Mouse (Mus musculus): ENCODE results near the gene Inpp4b.

The Inpp4b gene

DNA sequence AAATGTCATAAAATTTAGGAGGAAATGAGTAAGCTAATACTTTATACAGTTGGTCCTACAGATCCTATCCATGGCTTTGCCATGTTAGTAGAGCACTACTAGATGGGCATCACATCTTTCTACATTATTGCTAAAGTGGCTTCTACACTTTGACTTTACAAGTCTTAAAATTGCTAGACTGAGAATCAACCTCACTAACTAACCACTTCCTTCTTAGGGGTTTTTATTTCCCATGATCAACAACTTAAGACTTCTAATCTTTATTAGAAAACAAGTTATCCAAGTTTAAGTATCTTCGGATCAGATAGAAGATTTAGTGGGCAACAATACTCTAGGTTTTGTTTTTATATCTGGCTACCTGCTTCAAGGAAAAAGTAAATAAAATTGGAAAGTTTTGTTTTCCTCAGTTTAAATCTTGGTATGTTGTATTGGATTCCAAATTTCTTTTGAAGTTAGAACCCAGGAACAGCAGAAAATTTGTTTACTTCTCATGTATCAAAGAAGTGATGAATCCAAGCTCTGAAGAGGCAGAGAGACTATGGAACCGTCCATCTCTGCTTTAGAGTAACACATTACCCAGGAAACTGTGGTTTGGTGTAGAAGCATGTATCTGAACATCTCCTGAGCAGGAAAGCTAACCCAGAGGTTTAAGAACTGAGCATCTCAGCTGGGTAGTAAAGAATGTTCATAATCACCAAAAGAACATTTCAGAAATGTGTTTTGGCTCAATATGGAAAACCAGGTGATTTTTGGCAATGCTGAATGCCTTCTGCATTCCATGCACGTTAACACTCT, 361.4 kb downstream of the Inpp4b start:
- DNase-seq (ENCODE audit: low spot score in 2 of 2): peak in 1 of 2 experiments; percentile 1

DNA sequence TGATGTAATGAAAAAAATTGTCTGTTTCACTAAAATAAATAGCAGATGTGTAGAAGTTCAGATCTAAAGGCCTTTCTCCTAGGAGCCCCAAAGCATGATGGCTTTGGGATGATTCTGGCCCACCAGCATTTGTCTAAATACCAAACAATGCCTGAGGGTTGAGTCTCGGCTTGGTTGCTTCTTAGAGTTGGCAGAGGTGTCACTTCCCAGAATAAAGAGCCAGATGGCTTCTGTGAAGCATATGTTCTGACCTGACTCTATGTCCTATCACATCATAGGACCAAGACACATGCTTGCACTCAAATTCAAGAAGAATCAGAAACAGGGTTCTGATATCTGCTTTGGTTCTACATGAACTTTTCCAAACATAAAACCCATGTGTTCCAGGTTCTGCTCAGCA, 365.1 kb downstream of the Inpp4b start:
- DNase-seq (ENCODE audit: low spot score in 2 of 2): no peak

DNA sequence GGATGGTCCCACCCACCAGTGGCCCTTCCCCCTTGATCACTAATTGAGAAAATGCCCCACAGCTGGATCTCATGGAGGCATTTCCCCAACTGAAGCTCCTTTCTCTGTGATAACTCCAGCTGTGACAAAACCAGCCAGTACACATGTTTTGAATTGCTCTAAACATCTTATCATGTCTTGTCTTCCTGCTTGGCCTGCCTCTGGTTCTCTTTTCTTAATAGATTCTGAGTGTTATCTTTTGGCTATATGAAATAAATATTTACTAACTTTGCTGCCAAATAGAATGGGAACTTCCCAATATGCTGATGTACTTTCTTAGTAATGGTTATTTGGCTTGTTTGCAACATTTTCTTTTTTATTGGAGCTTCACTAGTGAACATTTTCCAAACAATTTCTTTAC, 389.0 kb downstream of the Inpp4b start:
- DNase-seq (ENCODE audit: low spot score in 2 of 2): no peak

DNA sequence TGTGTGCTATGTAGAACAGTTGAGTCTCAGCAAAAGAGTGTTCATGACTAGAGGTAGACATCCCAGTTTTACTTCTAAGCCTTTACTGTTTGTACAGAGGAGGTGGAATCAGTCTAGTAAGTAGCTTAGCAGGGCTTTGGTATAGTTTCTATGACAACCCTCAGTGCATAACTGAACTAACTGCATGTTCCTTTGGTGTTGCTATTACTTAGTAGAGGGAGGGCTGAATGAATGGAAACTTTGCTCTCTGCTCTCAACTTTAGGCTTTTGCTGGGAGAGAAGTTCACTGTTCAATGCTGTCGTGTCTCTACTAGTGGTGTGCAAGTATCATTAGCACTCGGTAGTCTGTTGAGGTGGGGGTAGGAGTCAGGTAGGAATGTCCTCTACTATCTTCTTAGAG, 393.3 kb downstream of the Inpp4b start:
- DNase-seq (ENCODE audit: low spot score in 2 of 2): no peak

DNA sequence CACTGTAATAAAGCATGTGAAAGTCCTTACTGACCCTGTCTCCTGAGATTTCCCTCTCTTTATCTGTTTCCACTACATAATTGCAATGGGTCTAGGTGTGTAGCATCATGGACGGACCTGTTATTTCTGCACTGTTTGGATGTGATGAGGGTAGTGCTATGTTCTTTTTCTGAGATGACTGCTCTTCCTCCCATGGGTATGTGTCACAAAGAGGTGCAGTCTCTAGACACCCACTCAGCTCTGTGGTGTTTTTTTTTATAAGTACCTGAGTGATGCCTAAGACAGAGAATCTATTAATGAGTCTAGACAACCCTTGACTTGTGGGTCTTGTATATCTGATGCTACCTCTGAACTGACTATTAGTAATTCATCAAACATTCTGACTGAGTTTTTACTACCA, 393.7 kb downstream of the Inpp4b start:
- no peak for DNase-seq (ENCODE audit: low spot score in 2 of 2)

DNA sequence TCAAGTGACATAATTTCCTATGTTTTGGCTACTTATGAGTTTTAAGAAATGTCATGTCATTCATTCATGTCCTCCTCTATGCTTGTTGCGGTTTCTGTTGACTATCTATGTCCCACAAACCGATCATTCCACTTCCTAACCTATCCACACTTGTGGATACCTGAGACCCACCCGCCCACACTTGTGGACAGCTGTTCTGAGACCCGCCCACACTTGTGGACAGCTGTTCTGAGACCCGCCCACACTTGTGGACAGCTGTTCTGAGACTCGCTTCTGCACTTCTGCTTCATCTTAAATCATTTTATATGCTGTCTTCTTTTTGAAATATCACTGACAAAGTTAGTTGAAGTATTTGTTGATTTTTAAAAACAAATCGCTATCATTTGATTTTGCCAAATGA, 400.2 kb downstream of the Inpp4b start:
- no peak for DNase-seq (ENCODE audit: low spot score in 2 of 2)

DNA sequence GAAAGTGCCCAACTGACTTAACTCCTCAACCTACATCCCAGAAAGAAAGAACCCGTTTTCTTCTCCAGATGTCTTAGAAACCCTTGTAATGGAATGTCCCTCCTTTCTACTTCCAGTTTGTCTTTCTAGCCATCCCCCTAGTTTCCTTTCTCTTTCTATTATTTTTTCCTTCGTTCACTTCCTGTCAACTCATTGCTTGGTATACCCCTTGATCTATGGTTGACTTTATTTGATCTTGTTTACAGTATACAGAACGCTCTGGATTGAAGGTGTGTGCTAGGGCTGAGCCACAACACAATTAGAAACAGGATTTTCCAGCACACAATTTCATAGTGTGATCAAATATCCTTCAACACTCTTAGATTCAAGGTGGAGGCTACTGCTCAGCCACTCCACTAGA, 400.7 kb downstream of the Inpp4b start:
- no peak for DNase-seq (ENCODE audit: low spot score in 2 of 2)

DNA sequence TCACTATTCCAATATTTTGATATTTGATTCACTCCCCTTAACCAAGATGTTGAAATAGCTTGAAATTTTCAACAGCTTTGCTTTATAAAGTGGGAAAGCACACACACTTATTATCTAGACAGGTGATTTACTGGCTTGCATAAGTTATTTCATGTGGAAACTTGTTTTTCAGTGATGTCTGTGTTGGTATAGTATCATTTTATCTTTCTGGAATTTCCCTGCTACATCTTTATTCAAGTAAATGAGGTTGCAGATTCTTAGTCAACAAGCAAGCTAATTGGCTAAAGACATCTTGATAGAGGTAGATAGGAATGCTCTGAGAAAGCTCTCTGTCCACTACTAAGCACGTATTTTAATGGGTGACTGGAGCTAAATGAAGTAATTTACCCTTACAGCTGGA, 403.1 kb downstream of the Inpp4b start:
- DNase-seq (ENCODE audit: low spot score in 2 of 2): no peak

DNA sequence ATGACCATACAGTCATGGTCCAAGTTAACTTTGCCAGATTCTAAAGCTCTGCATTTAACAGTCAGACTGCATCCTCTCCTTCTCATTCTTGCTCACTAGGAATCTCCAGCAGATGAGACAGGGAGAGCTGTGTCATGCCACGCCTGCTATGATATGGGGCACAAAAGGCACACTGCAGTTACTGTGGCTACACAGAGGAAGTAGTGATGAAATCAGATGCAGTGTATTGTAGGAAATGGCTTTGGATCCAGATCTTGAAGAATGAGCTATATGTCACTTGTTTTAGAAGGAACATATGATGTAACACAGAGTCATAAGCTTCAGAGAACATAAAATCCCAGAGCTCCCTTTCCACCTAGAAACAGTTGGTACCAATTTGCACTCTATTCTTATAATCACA, 408.8 kb downstream of the Inpp4b start:
- no peak for DNase-seq (ENCODE audit: low spot score in 2 of 2)

DNA sequence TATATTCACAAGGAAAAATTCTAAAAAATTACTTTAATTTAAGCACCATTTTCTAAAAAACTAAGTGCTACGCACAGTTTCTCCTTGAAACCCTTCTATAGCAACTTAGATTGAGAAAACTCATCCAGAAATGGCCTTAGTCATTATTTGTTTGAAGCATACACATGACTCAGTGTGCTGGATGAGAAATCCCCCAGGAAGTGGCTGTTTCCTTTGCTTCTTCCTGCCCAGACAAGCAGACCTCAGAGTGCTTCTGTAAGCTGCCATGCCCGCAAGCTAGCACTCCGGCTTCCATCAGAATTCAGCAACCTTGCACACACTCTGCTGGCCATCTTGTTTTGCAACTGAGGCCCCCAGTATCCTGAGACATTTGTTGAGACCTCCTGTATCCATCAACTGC, 414.3 kb downstream of the Inpp4b start:
- no peak for DNase-seq (ENCODE audit: low spot score in 2 of 2)

DNA sequence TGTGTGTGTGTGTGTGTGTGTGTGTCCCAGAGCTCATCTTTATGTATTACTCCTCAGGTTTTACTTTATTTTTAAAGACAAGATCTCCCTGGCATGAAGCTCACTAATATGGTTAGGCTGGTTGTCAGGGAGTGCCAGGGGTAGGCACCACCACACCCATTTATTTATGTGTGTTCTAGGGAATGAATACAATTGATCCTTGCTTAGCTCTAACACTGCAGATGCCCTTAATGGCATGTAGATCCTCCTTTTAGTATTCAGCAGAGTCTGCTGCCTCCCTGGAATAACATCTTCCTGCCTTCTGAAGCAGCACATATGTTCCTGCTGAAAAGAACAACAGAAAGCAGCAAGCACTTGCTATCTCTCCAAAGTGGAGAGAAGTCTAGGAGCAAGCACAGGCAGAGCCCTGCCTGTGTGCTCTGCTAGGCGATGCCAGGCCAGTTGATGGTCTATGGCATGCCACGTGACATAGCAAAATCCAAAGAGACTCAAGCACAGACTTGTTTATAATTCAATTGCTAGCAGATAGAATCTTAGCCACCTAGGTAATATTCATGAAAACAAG, 415.3 kb downstream of the Inpp4b start:
- no peak for DNase-seq (ENCODE audit: low spot score in 2 of 2)

DNA sequence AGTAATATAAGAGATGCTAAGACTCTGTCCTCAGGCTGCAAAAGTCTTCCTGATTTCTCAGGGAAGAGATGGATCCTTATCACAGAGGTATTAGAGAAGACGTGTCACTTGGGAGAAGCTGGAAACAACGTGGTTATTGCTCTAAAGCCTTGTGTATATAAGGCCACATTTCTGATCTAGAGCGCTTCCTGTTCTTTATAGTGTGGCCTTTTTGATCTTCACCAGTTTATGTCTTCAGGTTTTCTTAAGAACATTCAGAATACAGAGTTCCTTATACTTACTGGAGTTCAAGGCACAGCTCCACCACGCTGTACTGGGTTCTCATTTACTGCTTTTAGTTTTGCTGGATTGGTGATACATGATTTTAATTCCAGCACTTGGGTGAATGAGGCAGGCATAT, 419.1 kb downstream of the Inpp4b start:
- DNase-seq (ENCODE audit: low spot score in 2 of 2): no peak

DNA sequence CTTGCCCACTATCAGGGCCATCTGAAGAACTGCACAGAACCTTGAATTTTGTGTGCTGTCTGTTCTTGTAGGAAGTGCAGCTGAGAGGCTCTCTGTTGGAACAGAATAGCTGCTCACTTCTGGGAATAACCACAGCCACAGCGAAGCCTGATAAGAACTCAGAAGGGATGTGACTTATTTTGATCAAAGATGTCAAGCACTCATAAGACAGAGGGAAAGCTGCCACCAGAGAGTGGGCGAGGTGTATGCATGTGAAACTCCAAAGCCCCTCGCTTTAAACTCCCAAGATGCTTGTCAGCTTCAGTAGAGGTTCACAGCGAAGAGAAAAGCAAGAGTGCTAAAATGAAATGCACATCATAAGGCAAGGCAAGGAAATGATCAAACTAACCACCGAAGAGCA, 423.7 kb downstream of the Inpp4b start:
- no peak for DNase-seq (ENCODE audit: low spot score in 2 of 2)

DNA sequence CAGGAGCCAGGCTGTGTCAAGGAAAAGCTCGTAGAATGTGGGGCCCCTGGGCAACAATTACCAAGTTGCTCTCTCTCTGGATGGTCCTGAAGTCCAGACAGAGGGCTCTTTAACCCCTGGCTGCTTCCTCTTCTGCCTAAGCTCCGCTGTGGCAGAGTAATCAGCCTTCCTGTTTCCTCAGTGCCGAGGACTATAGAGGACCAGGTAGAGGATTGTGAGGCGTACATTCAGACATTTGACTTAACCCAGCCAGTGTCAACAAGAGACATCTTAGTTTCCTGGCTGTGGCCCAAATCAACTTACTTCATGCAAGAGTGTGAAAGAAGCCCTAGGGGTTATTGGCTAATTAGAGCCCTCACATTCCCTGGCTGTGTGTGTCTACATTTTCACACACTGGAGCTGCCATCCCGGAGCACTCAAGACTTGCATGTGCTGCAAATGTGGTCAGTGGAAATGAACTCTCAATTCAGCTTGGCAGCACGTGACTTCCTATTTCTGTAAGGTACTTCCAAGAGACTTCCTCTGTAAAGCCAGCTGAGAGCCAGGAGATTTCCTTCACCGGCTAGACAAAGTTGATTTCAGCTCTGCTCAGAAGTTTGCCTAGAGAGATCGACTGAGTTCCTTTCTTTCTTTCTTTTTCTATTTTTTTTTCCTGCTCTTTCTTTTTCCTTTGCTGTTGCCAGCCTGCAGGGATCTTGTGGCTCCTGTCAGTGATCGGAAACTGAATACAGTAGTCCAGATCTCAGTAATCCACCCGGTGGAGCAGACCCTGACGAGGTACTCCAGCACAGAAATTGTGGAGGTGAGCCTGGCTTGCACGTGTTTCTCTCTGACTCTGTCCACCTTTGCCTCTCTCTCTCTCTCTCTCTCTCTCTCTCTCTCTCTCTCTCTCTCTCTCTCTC, 425.3 kb downstream of the Inpp4b start:
- peak; percentile 23 to 29 for DNase-seq (ENCODE audit: low spot score in 2 of 2)

DNA sequence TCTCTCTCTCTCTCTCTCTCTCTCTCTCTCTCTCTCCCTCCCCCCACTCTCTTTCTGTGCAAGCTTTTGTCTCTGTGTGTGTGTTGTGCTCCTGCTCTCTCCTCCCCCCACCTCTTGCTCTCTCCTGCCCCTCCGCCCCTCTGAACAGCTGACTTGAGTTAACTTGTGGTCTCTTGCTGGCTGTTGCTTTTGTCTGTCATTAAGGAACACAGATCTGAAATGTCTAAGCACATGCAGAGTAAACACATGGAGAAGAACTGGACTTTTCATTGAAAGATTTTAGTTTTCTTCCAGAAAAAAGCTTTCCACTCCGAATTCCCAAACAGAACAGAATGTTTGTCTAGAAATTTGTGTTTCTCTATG, 425.9 kb downstream of the Inpp4b start:
- peak; percentile 38 for DNase-seq (ENCODE audit: low spot score in 2 of 2)

DNA sequence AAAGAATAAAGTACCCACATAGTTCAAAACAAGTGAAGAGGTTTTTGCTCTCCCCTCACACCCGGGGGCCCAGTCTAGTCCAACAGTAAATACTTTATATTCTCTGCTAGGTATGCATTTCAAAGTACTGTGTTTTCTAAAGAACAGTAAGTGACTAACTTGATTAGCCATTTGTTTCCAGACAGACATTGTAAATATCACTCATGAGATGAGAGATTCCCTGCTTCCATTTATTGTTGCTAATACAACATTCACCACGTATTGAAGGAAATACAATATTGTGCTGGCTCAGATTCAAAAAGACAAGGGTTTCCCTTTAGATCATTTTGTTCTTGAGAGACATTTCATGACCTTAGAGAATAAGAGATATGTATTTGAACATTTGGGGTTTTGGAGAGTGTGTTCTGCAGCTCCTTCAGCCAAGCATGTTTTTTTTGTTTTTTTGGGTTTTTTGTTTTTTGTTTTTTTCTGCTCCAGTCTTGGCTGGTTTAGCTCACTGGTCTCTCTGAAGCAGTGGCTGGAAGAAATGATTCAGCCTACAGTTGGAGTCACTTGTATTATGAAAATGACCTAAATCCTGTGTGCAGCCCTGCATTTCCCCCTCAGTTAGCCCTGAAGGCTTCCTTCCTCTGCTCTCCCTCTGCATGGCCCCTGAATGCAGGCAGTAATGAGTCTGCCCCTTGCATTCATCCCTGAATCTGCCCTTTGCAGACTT, 426.5 kb downstream of the Inpp4b start:
- DNase-seq (ENCODE audit: low spot score in 2 of 2): no peak

DNA sequence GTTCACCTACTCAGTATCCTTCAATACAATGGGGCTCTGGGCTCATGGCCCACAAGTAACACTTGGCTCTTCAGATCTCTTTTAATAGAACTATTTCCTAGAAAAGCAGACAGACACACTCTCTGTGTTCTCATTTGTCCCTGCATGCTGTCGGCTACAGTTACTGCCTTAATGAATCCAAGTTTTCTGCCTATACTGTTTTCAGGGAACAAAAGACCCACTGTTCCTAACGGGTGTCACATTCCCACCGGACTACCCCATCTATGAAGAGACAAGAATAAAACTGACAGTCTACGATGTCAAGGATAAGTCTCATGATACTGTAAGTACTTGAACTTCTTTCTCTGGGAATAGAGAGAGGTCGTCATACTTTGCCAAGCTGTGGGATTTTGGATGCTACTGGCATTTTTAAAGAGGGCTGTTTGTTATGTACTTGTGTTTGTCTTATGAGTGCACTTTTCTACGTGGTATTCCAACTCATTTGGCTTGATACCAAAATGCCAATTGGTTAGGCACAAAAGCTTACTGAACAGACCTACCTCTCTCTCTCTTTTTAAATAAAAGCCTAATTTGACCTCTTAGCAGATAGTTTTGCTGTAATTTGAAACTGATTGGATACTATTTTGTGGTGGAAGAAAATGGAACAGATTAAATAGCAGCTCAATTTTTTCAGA, 428.4 kb downstream of the Inpp4b start:
- DNase-seq (ENCODE audit: low spot score in 2 of 2): no peak

DNA sequence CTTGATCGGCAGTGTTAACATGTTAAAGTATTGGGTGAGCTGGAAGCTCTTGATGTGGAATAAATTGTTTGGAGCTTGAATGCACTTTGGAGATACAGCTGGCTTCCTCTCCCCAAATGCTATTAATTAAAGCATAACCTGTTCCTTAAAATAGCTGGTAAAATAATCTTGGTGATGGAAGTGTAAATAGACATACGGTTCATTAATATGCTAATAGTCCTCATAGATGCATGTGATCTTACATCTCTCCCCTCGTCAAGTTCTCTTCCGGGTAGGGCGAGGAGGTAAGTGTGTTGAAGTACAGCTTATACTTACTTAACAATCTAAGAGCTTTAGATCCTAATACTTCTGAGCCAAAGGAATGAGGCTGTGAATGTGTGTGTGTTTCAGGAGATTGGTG, 430.5 kb downstream of the Inpp4b start:
- DNase-seq (ENCODE audit: low spot score in 2 of 2): no peak

DNA sequence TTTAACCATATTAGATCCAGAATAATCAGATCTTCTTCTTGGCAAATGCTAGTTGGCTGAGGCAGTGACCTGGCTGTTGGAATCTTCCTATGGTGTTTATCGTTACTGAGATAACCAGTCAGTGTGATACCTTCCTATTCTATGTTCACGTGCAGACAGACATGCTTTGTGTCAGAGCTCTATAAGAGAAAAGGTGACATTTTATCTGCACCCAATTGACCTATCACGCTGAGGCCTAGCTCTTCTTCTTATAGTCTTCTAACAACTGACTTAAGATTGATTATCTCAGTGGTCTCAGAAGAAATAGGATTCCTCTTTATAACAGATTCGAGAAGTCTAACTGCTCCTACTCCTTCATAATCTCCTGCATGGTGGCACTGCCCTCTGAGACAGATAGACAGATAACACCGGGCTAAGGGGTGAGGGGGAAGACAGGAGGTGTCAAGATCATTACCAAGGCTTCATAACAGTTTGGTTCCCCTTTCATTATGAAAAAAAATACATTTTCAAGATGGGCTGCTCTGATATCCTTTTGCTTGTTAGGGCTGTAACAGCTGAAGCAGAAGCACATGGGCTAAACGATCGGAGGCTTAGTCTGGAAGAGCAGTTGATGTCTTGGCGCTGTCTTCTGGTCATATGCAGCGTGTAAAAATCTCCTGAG, 431.1 kb downstream of the Inpp4b start:
- no peak for DNase-seq (ENCODE audit: low spot score in 2 of 2)

DNA sequence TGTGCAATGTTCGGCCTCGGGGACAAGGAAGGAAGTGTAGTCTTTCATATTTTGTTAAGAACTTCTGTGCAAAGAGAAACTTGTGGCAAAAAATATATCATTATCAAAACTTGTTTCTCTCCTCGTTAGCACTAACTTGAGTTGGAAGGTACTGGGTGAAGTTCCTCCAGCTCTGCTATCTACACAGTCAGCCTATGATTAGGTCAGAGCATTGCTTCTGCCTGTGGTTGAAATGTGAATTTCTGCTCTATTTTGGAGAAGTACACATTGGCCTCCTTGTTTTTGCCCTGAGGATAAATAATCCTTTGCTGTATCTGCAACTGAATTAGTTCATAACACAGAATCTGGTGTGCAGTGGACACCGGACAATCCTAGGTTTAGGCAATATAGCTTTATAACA, 431.7 kb downstream of the Inpp4b start:
- DNase-seq (ENCODE audit: low spot score in 2 of 2): no peak

DNA sequence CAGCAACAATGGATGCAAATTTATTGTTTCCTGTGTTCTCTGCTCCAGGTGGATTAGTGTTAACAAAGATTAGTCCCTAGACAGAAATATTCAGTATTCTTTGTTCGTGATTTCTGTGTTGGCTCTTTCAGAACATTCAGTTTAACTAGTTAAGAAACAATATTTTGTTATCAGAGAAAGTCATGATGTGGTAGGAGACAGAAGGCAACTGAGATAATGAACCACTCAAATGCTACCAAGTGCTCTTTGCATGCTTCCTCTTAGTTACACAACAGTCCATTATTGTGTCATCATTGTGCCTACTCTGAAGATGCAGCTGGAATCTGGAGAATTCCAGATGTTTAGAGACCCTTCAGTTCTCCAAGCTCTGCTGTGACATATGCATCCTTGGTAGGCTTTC, 432.1 kb downstream of the Inpp4b start:
- no peak for DNase-seq (ENCODE audit: low spot score in 2 of 2)
